Mouse (Mus musculus): ENCODE data around the gene Ms4a18. TPM values are rescaled to one million over a fixed set of nuclear protein-coding genes. Genes with fewer than 3 reads are reported as not detected.
"Not testable (repeated sequence)": the region's sequence is repeated elsewhere in the genome, so short reads cannot be mapped to it uniquely, and the experiment has no call there.

Ms4a18 gene
- total RNA-seq (2021) = not detected

GRCm38 (mm10) chr19:11017891-11018290 is at the start of gene Ms4a18:
Gene Ms4a18 (minus strand): TSS chr19:11018031.
- no peak for DNase-seq (ENCODE audit: low spot score)
- intact Hi-C loops (cut with DNase I) = no loop called here

DNA sequence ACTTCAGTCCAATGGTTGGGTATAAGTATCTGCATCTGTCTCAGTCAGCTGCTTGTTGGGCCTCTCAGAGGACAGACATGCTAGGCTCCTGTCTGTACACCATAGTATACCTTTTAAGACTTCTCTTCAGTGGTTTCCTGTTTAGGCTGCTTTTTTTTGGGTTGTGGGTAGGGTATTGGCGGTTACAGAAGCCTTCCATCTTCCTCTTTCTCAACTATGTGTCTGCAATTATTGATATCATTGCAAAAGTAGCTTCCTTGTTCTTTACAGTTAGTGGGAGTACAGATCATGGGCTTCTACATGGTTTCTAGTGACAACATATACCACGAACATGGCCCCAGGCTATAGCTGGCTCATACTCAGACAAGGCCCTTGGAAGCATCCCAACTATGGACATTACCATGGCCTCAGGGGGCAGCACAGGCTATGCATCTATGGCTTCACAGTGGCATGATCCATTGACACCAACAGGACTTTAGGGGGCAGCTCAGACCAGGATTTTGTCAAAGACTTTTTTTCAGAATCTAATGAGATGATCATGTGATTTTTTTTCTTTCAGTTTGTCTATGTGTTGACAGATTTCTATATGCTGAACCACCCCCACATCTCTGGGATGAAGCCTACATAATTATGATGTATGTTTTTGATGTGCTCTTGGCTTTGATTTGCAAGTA is 47.5 kb upstream of the Ms4a18 start:
- intact Hi-C loops (cut with DNase I) = no loop called here
- no peak for DNase-seq (ENCODE audit: low spot score)

DNA sequence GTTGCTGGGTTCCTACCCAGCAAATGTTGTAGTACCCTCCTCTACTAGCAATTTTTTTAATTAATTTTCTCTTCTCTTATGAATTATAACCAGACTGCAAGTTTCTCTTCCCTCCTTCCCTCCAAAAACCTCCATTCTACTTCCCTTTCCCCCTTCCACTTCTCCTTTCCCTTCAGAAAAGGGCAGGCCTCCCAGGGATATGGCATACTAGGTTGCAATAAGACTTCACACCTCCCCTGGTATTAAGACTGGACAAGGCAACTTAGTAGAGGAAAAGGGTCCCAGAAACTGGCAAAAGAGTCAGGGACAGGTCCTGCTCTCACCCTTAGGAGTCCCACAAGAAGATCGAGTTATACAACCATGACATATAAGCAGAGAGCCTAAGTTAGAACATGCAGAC is 43.1 kb upstream of the Ms4a18 start:
- no peak for DNase-seq (ENCODE audit: low spot score)
- intact Hi-C loops (cut with DNase I) = no loop called here

DNA sequence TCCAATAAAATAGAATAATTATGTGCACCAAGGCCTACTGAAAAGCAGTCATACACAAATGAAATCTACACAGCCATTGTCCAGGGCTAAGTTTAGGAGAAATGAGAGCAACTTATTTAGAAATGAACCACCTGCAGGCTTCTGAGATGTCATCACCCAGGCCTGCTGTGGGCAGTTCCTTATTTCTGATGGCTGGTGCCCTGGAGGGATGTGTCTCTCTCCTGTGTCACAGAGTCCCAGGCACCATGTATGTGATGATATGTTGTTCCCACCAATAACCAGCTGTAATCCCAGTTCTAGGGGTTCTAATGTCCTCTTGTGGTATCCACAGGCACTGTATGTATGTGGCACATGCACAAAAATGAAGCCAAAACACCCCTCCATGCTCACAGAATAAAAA is 42.1 kb upstream of the Ms4a18 start:
- intact Hi-C loops (cut with DNase I) = no loop called here
- no peak for DNase-seq (ENCODE audit: low spot score)

- DNase-seq (ENCODE audit: low spot score); intact Hi-C loops (cut with DNase I): not testable (repeated sequence)
Observed at GRCm38 (mm10) chr19:11055700-11056099, 37.9 kb upstream of the Ms4a18 start.

DNA sequence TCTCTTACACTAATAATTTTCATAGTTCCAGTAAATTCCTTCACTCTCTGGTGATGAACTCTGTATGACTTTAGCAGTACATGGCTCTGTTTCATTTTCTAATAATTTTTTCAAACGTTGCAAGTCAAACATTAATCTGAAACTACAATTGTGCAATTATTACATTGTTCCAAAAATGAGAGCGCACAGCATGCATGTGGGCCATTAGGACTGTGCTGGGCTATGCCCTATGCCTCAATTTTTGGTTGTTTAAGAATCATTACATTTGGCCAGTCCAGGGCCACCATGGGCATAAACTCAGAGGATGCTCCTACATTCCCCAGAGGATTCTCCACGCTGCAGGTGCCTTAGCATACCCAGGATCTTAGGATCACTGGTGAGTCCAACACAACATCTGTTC is 35.4 kb upstream of the Ms4a18 start:
- intact Hi-C loops (cut with DNase I) = no loop called here
- DNase-seq (ENCODE audit: low spot score) = no peak

DNA sequence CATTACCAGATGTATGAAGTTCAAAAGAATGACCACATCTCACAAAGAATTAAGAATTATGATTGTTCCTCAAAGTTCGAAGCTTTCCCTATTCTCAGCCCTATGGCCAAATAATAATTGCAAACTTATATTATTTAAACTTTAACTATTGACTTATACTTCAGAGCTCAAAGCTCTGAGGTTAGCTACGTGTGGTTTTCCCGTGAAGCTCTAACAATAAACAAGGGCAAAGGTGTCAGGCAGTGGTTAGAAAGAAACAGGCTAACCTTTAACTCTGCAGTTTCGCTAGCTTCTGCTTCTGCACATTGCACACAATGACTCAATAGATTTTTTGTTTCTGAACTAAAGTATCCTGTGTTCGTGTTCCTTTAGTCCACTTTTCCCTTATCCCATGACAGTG is 35.0 kb upstream of the Ms4a18 start:
- DNase-seq (ENCODE audit: low spot score) = no peak
- intact Hi-C loops (cut with DNase I) = no loop called here

DNA sequence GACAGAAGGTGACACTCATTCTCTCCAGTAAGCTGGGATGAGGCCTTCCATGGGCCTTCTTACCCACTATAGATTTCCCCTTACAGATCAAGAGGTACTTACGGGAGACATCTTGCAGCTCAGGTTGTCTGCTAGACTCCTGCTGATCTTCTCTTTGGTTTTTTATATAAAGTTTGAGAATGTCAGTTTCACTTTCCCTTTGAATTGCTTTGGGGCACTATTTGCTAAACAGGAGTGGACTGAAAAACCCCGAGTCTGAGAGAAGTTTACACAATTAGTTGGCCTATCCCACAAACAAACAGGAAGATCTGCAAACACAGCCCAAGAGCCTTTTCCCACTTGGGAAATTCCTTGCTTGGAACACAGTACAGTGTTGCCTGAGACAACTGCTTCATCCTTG is 32.5 kb upstream of the Ms4a18 start:
- intact Hi-C loops (cut with DNase I) = no loop called here
- DNase-seq (ENCODE audit: low spot score) = no peak

DNA sequence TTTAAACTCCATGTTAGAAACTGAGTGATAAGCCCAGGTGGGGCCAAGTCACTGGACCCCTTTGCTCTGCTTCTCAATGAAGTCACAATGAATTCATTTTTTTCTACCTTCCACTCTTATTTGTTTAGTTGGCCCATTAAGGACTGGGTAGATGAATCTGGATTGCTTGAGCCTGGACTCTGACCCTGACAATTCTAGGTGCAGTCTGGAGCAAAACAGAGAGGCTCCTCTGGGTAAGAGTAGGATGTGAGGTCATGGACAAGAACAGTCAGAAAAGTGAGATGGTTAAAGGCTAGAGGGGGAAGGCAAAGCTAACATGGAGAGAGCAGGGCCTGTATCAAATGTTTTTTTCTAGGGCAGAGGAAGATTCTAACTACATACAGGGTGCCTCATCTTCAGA is 31.6 kb upstream of the Ms4a18 start:
- no peak for DNase-seq (ENCODE audit: low spot score)
- intact Hi-C loops (cut with DNase I) = no loop called here

DNA sequence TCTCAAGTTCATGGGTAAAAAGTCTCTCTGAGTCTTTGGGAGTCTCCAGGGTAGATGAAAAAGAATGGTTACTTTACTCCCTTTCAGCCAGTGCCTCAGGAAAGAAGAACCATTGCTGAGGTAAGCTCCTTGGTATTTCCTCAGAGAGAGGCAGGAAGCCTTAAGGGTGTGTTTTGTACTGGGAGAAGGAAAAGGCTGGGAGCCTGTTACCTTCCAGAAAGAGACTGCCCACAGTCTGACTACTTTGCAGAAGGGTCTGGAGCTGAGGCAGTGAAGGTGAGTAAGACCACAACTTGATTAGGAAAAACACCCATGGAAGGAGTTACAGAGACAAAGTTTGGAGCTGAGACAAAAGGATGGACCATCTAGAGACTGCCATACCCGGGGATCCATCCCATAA is 30.7 kb upstream of the Ms4a18 start:
- no peak for DNase-seq (ENCODE audit: low spot score)
- intact Hi-C loops (cut with DNase I) = no loop called here

DNA sequence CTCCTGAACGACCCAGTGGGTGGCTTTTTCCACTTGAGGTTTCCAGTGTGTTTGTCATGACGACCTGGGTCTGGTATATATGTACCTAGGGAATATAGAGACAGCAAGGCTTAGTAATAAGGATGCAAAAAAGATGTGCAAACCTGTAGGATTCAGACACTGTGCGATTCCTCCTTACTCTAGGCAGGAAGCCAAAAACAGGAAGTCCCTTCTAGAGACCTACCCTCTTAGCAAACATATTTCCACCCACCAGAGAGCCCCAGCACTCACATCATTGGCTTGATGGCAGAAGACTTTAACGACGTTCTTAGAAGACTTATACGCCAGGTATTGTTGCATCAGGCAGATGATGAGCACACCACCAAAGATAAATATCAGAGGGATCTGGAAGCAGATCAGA is 30.2 kb upstream of the Ms4a18 start:
- intact Hi-C loops (cut with DNase I) = no loop called here
- no peak for DNase-seq (ENCODE audit: low spot score)

DNA sequence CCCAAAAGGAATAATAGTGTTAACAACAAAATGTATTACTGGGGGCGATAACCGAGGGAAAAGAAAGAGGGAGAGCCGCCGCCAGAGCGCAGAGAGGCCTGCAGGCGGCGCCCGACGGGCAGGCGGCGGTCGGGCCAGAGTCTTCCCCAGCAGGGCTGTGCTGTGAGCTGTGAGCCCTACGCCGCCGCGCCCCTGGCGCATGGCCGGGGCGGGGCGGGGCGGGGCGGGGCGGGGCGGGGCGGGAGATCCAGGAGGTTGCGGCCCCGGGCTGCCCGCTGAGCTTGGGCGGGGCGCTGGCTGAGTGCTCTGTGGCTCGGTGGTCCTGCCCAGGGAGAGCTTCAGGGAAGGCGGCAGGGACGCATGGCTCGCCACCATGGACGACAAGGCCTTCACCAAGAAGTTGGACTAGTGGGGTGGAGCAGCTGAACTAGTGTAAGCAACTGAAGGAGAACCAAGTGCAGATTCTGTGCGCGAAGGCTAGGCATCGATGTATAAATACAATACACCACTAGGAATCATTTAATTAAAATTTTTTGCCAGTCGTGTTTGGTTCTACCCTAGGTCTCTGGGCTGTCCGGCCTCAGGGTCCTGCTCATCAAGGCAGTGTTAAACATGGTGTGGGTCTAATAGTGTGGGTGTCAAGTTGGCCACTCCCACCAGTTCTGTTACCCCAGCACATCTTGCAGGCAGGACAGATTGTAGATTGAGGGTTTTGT is 27.3 kb upstream of the Ms4a18 start:
- intact Hi-C loops (cut with DNase I) = loop anchor here (2.0 kb wide), 1 partner anchor 76 kb away; no protein-coding TSS in a partner anchor
- DNase-seq (ENCODE audit: low spot score) = peak; percentile 43

GRCm38 (mm10) chr19:11044671-11044995 is 26.8 kb upstream of the Ms4a18 start:
- no peak for DNase-seq (ENCODE audit: low spot score)
- intact Hi-C loops (cut with DNase I) = loop anchor here (2.0 kb wide), 1 partner anchor 76 kb away; no protein-coding TSS in a partner anchor

GRCm38 (mm10) chr19:11037570-11037969 is 19.7 kb upstream of the Ms4a18 start:
- intact Hi-C loops (cut with DNase I) = no loop called here
- DNase-seq (ENCODE audit: low spot score) = no peak

GRCm38 (mm10) chr19:11022382-11022781 is 4.6 kb upstream of the Ms4a18 start:
- intact Hi-C loops (cut with DNase I) = no loop called here
- DNase-seq (ENCODE audit: low spot score) = no peak

DNA sequence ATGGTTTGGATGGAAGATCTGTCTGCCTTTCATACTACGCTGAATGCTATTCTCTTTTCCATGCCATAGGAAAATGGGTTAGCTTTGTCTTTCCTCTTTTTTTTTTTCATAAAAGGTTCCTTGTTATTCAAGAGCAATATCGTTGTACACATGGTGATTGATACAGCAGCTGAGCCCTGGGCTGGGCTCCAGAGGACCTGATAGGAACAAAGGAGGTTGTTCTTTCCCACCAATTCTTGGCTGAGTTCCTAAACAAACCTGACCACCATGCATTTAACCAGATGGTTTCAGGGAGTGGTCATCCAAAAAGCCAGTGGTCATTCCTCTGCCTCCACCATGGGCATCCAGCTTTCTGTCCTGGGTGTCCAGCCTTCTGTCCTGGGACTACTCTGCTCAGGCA is 580 bp downstream of the Ms4a18 start:
- no peak for DNase-seq (ENCODE audit: low spot score)
- intact Hi-C loops (cut with DNase I) = no loop called here

- intact Hi-C loops (cut with DNase I) = no loop called here
- no peak for DNase-seq (ENCODE audit: low spot score)
Observed at GRCm38 (mm10) chr19:11015998-11016397, 1.8 kb downstream of the Ms4a18 start.

- DNase-seq (ENCODE audit: low spot score) = no peak
- intact Hi-C loops (cut with DNase I) = no loop called here
Observed at GRCm38 (mm10) chr19:11015468-11015867, 2.4 kb downstream of the Ms4a18 start.

- no peak for DNase-seq (ENCODE audit: low spot score)
- intact Hi-C loops (cut with DNase I) = no loop called here
Observed at GRCm38 (mm10) chr19:10993150-10993549, 24.7 kb downstream of the Ms4a18 start, which contains the start of gene Ms4a15. Gene Ms4a15 (minus strand): TSS chr19:10993250.

GRCm38 (mm10) chr19:10991911-10992310 is 25.9 kb downstream of the Ms4a18 start:
- intact Hi-C loops (cut with DNase I) = no loop called here

DNA sequence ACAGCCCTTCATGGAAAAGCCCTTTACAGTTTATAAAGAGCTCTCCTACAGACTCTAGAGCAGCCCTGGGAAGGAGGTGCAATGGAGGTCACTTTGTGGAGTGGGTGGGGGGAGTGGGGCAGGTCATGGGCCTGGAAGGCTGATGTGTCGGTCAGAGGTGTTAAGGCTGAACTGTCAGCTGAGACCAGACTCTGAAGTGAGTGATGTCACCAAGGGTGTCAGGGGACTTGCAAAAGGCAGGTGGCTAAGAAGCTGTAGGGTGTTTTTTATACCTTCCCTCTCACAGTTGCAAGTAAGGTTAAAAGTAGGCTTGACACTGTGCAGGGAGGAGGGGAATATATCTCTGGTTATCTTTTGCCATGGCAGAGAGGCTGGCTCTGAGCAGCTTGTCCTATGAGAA is 27.1 kb downstream of the Ms4a18 start:
- no peak for DNase-seq (ENCODE audit: low spot score)

More at GRCm38 (mm10) chr19:10991911-10992310, 25.9 kb downstream of the Ms4a18 start:
- no peak for DNase-seq (ENCODE audit: low spot score)

DNA sequence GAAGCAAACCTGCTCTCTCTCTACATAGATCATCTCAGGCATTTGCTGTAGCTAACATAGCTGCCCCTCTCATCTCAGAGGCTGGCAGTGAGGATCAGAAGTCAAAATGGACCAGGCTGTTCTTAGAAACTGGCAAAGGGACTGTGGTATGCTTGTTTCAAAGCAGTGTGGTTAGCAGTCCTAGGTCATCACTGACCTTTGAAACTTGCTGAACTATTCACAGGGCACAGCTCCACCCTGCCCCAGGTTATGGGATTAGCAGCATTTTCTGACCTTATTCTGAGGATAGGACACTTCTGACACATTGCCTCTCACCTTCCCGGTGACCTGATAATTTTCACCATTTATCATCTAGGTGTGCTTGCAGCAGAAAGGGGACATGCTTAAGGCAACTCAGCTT is 29.3 kb downstream of the Ms4a18 start:
- no peak for DNase-seq (ENCODE audit: low spot score)
- intact Hi-C loops (cut with DNase I) = no loop called here

More for the DNA sequence above, 27.1 kb downstream of the Ms4a18 start:
- intact Hi-C loops (cut with DNase I) = no loop called here
